Mouse (Mus musculus) neutrophil, adult 59 days (primary cell): ENCODE measurements around the gene Batf. TPM values are rescaled to one million over a fixed set of nuclear protein-coding genes. Genes with fewer than 3 reads are reported as not detected.

Experiments used
- total RNA-seq, 2 experiments: library from RNA; stranded (reverse); gene quantifications; 1 replicate in 1 of 2; 2 replicates in 1 of 2; pipeline ENCODE4 v1.2.4; 2023

Gene Batf
- 10 to 100 TPM; 12.2 to 17.4 TPM for total RNA-seq

GRCm38 (mm10) chr12:85686466-85687216, at the start of gene Batf:
Gene Batf (plus strand): TSS chr12:85686669.

GRCm38 (mm10) chr12:85745827-85746695, 59.6 kb downstream of the Batf start, which contains the start of gene Flvcr2:
Gene Flvcr2 (plus strand): TSS chr12:85746539.

Other genes with a start within 250 kb of the Batf start
- gene Fos, start 212.8 kb upstream of the Batf start, total RNA-seq, result 1,000 to 10,000 TPM; 2,787 to 3,963 TPM
- 10 to 100 TPM; 83.7 to 89.9 TPM for gene Jdp2, start 87.6 kb upstream of the Batf start, total RNA-seq
- gene Flvcr2, start 59.9 kb downstream of the Batf start, total RNA-seq, result not detected
- 10 to 100 TPM; 13.2 to 17.4 TPM for gene Erg28, start 137.9 kb downstream of the Batf start, total RNA-seq
- 10 to 100 TPM; 10.6 to 14.9 TPM for gene Ttll5, start 138.0 kb downstream of the Batf start, total RNA-seq